Comparison of ENCODE assay signal across 10 mouse cellular contexts in genomic region chr1:131274725-131275539, GRCm38 (mm10). TPM values are rescaled to one million over a fixed set of nuclear protein-coding genes. Genes with fewer than 3 reads are reported as not detected.
A peak's percentile ranks its signal among the peaks of the same experiment; 100 is the strongest.
DNase-seq lines count a peak whose midpoint lies in the region; ATAC-seq and TF ChIP-seq lines count a peak whose summit lies in the region.
"Had no signal": no experiment of that assay in that cellular context is flagged by ENCODE, and none has a peak within 500 bp of the region (broad histone marks: within the 10 kb centered on the region; RNA-seq: fewer than 3 reads in every experiment).

No protein-coding gene starts in this region.

- no peaks in the 10 kb centered on the region; the same call in 1 of the 2 replicates for H3K4me1 ChIP-seq in kidney, adult 2 months (ENCODE audit: control insufficient read depth, insufficient read depth, low read length)
- peaks cover 27% of the 10 kb centered on the region for H3K4me1 ChIP-seq in liver, embryonic 13.5 days (replicated peaks)
- peaks cover 13% of the 10 kb centered on the region for H3K4me1 ChIP-seq in midbrain, embryonic 10.5 days

- H3K4me3 ChIP-seq in kidney, adult 2 months (ENCODE audit: insufficient read depth, low read depth, low read length): no peak overlapping the region
- H3K4me3 ChIP-seq in liver, embryonic 13.5 days (replicated peaks): peak overlapping the region; percentile 12; the same call in 1 of the 2 replicates
- H3K4me3 ChIP-seq in midbrain, embryonic 10.5 days: no peak overlapping the region

- TF ChIP-seq POLR2A in kidney, adult 2 months (IDR thresholded peaks at IDR 0.05; ENCODE audit: low read depth, low read length): no peak

- no peak overlapping the region for H3K9ac ChIP-seq in liver, embryonic 13.5 days

- no peaks in the 10 kb centered on the region for H3K36me3 ChIP-seq in kidney, adult 2 months (ENCODE audit: control insufficient read depth, insufficient read depth, low read length)
- H3K36me3 ChIP-seq in liver, embryonic 13.5 days: no peaks in the 10 kb centered on the region
- H3K36me3 ChIP-seq in midbrain, embryonic 10.5 days: no peaks in the 10 kb centered on the region

- DNase-seq in kidney, adult 11 months: peak; percentile 81
- DNase-seq in kidney, postnatal 10 days: no peak
- peak; percentile 39 for DNase-seq in R1 (ENCODE audit: low read depth, low spot score)
- peak; percentile 87 for DNase-seq in kidney, adult 2 months
- DNase-seq in liver, embryonic 13.5 days: no peak
- no peak for DNase-seq in urinary bladder, postnatal 36 days (ENCODE audit: low spot score in 2 of 2)
- no peak for DNase-seq in frontal cortex, postnatal 25 days (ENCODE audit: low spot score in 2 of 2)
- no peak for DNase-seq in midbrain, embryonic 10.5 days (ENCODE audit: low spot score)
- DNase-seq: gastrocnemius, postnatal 14 days; right cerebral cortex, postnatal 25 days had no signal

- WGBS in kidney, adult 2 months: 48% methylated on average over 22 of the region's 22 CpGs
- 25% methylated on average over 22 of the region's 22 CpGs for WGBS in liver, embryonic 13.5 days (ENCODE audit: insufficient replicate concordance)
- 53% methylated on average over 22 of the region's 22 CpGs for WGBS in midbrain, embryonic 10.5 days

- H3K9me3 ChIP-seq in liver, embryonic 13.5 days (replicated peaks): no peaks in the 10 kb centered on the region
- H3K9me3 ChIP-seq in midbrain, embryonic 10.5 days (replicated peaks): no peaks in the 10 kb centered on the region

- peak overlapping the region; percentile 38 for H3K4me2 ChIP-seq in liver, embryonic 13.5 days

- ATAC-seq in liver, embryonic 13.5 days (ENCODE audit: low read depth): peak; percentile 46

- no peak for TF ChIP-seq CTCF in kidney, adult 2 months (conservative IDR thresholded peaks at IDR 0.05; ENCODE audit: insufficient read depth, insufficient read length, low read depth, low read length)

- no peaks in the 10 kb centered on the region for H3K27me3 ChIP-seq in kidney, adult 2 months (replicated peaks; ENCODE audit: control insufficient read depth, insufficient read depth, low read length)
- no peaks in the 10 kb centered on the region for H3K27me3 ChIP-seq in liver, embryonic 13.5 days
- peaks cover 1% of the 10 kb centered on the region; the same call in 1 of the 2 replicates for H3K27me3 ChIP-seq in midbrain, embryonic 10.5 days (ENCODE audit: low read depth, poor library complexity, severe bottlenecking)

- no peak overlapping the region; the same call in 1 of the 2 replicates for H3K27ac ChIP-seq in kidney, adult 2 months (ENCODE audit: insufficient read depth, low read depth, low read length)
- H3K27ac ChIP-seq in liver, embryonic 13.5 days: peak overlapping the region; percentile 75
- H3K27ac ChIP-seq in midbrain, embryonic 10.5 days (replicated peaks): no peak overlapping the region

RNA-seq across cellular contexts. Expression of gene Ikbke, which starts 4.5 kb away (rescaled TPM):
- polyA plus RNA-seq in kidney, adult 2 months (2012; rRNA removed): 7.6 and 10.5 TPM in 2 replicates
- polyA plus RNA-seq in liver, embryonic 13.5 days (2015; fragmentation: Nextera tagmentation; extraction: Ambion mirVana): 4.9 and 5.5 TPM in 2 replicates
- polyA plus RNA-seq in midbrain, embryonic 10.5 days (2016; fragmentation: Nextera tagmentation; extraction: Ambion mirVana): 0.54 and 1.2 TPM in 2 replicates

RNA-seq across cellular contexts. Expression of gene Rassf5, which starts 29.9 kb away (rescaled TPM):
- polyA plus RNA-seq in kidney, adult 2 months (2012; rRNA removed): 3.8 and 5.7 TPM in 2 replicates
- polyA plus RNA-seq in liver, embryonic 13.5 days (2015; fragmentation: Nextera tagmentation; extraction: Ambion mirVana): 3.9 and 4.7 TPM in 2 replicates
- 0.93 and 1.0 TPM in 2 replicates for polyA plus RNA-seq in midbrain, embryonic 10.5 days (2016; fragmentation: Nextera tagmentation; extraction: Ambion mirVana)

Comparison
In these comparisons a context has a peak if more than half of its experiments do, and no peak if none do; other contexts are left out.
1. DNase-seq: peak in kidney, adult 11 months (single experiment), R1 (single experiment) and kidney, adult 2 months (single experiment); none in kidney, postnatal 10 days (single experiment), liver, embryonic 13.5 days (single experiment), urinary bladder, postnatal 36 days (0 of 2), frontal cortex, postnatal 25 days (0 of 2) and midbrain, embryonic 10.5 days (single experiment).